Mouse (Mus musculus): Measurements from ENCODE around the gene Pde4dip. TPM values are rescaled to one million over a fixed set of nuclear protein-coding genes. Genes with fewer than 3 reads are reported as not detected.

Gene Pde4dip
- polyA plus RNA-seq, 1 experiment from 2014 or later: 82.1 TPM

GRCm38 (mm10) chr3:97834625-97835024, 53.9 kb downstream of the Pde4dip start:
- ATAC-seq: no peak
- H3K9ac ChIP-seq (replicated peaks; ENCODE audit: low read depth, low read length): no peak overlapping the region
- no peaks in the 10 kb centered on the region for H3K36me3 ChIP-seq (ENCODE audit: control insufficient read depth, insufficient read depth)
- H3K4me3 ChIP-seq (replicated peaks; ENCODE audit: low read length): no peak overlapping the region
- no peaks in the 10 kb centered on the region for H3K27me3 ChIP-seq (replicated peaks; ENCODE audit: control insufficient read depth, insufficient read depth, low read length)
- H3K9me3 ChIP-seq (ENCODE audit: control insufficient read depth, low read length): no peaks in the 10 kb centered on the region
- H3K27ac ChIP-seq (ENCODE audit: low read length): no peak overlapping the region
- WGBS: 20% methylated on average over 1 of the region's 1 CpGs
- H3K4me2 ChIP-seq (ENCODE audit: low read length): no peak overlapping the region
- no peaks in the 10 kb centered on the region for H3K4me1 ChIP-seq (replicated peaks; ENCODE audit: control insufficient read depth, insufficient read depth, low read length)

DNA sequence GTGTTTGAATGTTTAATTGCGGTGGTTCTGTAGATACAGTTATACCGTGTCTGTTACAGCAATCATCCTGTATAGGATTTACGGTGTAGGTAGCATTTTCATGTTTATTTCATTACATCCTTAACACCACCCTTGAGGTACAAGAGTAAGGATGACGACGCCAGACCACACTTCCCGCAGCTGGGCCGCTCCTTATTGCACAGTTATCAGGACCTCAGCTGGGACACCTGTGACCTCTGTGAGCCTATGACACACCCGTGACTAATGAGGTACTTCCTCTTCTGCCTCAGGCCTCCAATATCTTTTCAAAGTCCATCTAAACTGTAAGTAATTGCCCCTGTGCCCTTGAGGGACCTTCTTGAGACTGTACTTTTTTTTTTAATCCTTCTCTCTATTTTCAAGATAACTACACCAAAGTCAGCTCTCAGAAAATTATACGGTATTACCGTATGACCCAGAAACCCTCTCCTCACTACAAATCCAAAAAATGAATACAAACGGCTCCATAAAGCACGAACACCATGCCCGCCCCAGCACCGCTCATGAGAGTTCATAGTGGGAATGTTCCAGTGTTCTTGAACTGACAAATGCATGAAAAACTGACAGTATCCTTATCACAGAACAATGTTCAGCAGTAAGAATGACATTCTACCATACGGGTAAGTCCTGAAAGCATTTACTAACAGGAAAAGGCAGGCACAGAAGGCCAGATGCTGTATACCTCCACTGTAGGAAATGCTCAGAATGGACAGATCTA, 56.8 kb downstream of the Pde4dip start:
- H3K4me1 ChIP-seq (replicated peaks; ENCODE audit: control insufficient read depth, insufficient read depth, low read length): no peaks in the 10 kb centered on the region
- no peak for ATAC-seq
- no peak overlapping the region for H3K9ac ChIP-seq (replicated peaks; ENCODE audit: low read depth, low read length)
- WGBS: 91% methylated on average over 15 of the region's 15 CpGs
- no peak overlapping the region for H3K27ac ChIP-seq (ENCODE audit: low read length)
- no peaks in the 10 kb centered on the region for H3K9me3 ChIP-seq (ENCODE audit: control insufficient read depth, low read length)
- no peak overlapping the region for H3K4me2 ChIP-seq (ENCODE audit: low read length)
- H3K27me3 ChIP-seq (replicated peaks; ENCODE audit: control insufficient read depth, insufficient read depth, low read length): no peaks in the 10 kb centered on the region
- H3K4me3 ChIP-seq (replicated peaks; ENCODE audit: low read length): no peak overlapping the region
- H3K36me3 ChIP-seq (ENCODE audit: control insufficient read depth, insufficient read depth): no peaks in the 10 kb centered on the region

DNA sequence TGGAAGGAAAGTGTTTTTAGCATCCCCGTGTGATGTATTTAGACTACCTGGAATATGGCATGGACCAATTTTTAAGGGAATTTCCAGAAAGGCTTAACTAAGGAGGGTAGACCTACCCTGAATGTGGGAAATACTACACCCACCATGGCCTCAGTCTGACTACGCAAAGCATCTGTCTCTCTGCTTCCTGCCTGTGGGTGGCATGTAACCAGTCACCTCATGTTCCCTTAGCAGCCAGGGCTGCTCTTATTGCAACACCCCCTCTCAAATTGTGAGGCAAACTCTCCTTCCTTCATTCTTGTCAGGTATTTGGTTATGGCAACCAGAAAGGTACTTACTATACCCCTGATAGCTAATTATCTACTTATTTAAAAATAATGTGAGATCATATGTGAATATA, 57.9 kb downstream of the Pde4dip start:
- WGBS: 74% methylated on average over 2 of the region's 2 CpGs
- H3K4me1 ChIP-seq (replicated peaks; ENCODE audit: control insufficient read depth, insufficient read depth, low read length): no peaks in the 10 kb centered on the region
- H3K9me3 ChIP-seq (ENCODE audit: control insufficient read depth, low read length): no peaks in the 10 kb centered on the region
- no peak overlapping the region for H3K9ac ChIP-seq (replicated peaks; ENCODE audit: low read depth, low read length)
- no peak for ATAC-seq
- H3K4me3 ChIP-seq (replicated peaks; ENCODE audit: low read length): no peak overlapping the region
- no peak overlapping the region for H3K27ac ChIP-seq (ENCODE audit: low read length)
- no peaks in the 10 kb centered on the region for H3K36me3 ChIP-seq (ENCODE audit: control insufficient read depth, insufficient read depth)
- H3K4me2 ChIP-seq (ENCODE audit: low read length): no peak overlapping the region
- H3K27me3 ChIP-seq (replicated peaks; ENCODE audit: control insufficient read depth, insufficient read depth, low read length): 0 out of 2 replicates have a peak, but pooled peaks cover 3% of the 10 kb centered on the region

DNA sequence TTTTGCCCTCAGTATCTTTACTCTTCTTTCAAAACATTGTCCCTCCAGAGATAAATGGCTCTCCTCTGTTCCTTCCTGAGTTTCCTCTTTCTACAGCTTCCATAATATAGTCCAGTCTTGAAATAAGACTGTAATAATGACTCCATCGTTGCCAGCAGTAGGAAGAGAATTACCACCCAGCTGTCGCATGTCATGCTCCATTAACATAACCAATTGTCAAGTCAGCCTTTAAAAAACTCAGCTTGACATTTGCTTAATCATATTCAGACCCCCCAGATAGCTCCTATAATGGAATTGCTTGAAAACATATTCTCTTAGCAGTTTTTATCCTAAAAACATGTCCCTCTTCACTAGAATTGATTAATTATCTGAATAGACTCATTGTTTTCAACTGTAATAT, 58.4 kb downstream of the Pde4dip start:
- Histone ChIP-seq H3K4me1 (replicated peaks; ENCODE audit: control insufficient read depth, insufficient read depth, low read length) (peaks cover 1% of the 10 kb centered on the region; the same call in 1 of the 2 replicates), H3K9ac (replicated peaks; ENCODE audit: low read depth, low read length) (no peak overlapping the region), H3K27ac (ENCODE audit: low read length) (no peak overlapping the region), H3K4me2 (ENCODE audit: low read length) (no peak overlapping the region), H3K36me3 (ENCODE audit: control insufficient read depth, insufficient read depth) (no peaks in the 10 kb centered on the region), H3K4me3 (replicated peaks; ENCODE audit: low read length) (no peak overlapping the region), H3K27me3 (replicated peaks; ENCODE audit: control insufficient read depth, insufficient read depth, low read length) (0 out of 2 replicates have a peak, but pooled peaks cover 3% of the 10 kb centered on the region), H3K9me3 (ENCODE audit: control insufficient read depth, low read length) (no peaks in the 10 kb centered on the region)
- WGBS: 43% methylated on average over 2 of the region's 2 CpGs
- no peak for ATAC-seq

DNA sequence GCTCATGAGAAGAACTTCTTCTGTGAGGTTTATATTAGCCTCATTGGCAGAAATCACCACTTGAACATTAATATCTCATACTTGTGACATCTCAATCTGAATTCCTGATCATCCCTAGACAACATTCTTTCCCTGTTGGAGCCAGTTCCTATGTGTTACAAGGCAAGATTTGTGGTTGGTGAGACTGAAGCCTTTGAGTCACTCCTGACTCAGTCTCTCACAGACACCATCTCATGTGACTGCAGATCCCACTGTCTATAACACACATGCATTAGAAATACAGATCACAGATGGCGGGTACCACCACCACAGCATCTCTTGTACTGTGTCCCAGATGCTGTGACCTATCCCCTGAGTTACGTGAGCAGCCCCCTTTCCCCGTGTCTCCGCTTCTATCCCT, 60.2 kb downstream of the Pde4dip start:
- Histone ChIP-seq H3K4me3 (replicated peaks; ENCODE audit: low read length) (no peak overlapping the region), H3K36me3 (ENCODE audit: control insufficient read depth, insufficient read depth) (no peaks in the 10 kb centered on the region), H3K9me3 (ENCODE audit: control insufficient read depth, low read length) (no peaks in the 10 kb centered on the region), H3K4me1 (replicated peaks; ENCODE audit: control insufficient read depth, insufficient read depth, low read length) (peaks cover 12% of the 10 kb centered on the region), H3K27me3 (replicated peaks; ENCODE audit: control insufficient read depth, insufficient read depth, low read length) (0 out of 2 replicates have a peak, but pooled peaks cover 6% of the 10 kb centered on the region), H3K9ac (replicated peaks; ENCODE audit: low read depth, low read length) (no peak overlapping the region), H3K4me2 (ENCODE audit: low read length) (no peak overlapping the region), H3K27ac (ENCODE audit: low read length) (no peak overlapping the region)
- whole genome bisulfite sequencing: 96% methylated on average over 4 of the region's 4 CpGs
- ATAC-seq: no peak

DNA sequence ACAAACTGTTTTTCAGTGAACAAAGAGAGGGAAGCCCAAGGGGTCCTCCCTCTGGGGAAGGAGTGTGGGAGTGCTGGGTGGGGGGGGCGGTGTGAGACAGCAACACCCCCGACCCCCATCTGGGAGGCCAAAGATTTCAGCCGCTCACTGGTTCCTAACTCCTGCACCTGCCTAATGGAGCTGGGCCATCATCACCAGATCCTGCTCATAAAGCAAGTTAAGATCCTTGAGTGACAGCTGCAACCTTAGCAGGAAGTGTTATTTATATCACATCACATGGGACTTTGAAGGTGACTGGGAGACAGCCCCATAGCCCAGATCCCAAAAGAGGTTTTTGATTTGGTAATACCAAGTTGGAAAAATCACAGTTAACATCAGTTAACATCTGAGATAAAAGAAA, 63.3 kb downstream of the Pde4dip start:
- Histone ChIP-seq H3K27ac (ENCODE audit: low read length) (no peak overlapping the region), H3K9me3 (ENCODE audit: control insufficient read depth, low read length) (no peaks in the 10 kb centered on the region), H3K9ac (replicated peaks; ENCODE audit: low read depth, low read length) (no peak overlapping the region), H3K4me2 (ENCODE audit: low read length) (no peak overlapping the region), H3K36me3 (ENCODE audit: control insufficient read depth, insufficient read depth) (no peaks in the 10 kb centered on the region), H3K4me1 (replicated peaks; ENCODE audit: control insufficient read depth, insufficient read depth, low read length) (peaks cover 12% of the 10 kb centered on the region), H3K27me3 (replicated peaks; ENCODE audit: control insufficient read depth, insufficient read depth, low read length) (0 out of 2 replicates have a peak, but pooled peaks cover 6% of the 10 kb centered on the region), H3K4me3 (replicated peaks; ENCODE audit: low read length) (no peak overlapping the region)
- 23% methylated on average over 3 of the region's 3 CpGs for WGBS
- ATAC-seq: no peak

DNA sequence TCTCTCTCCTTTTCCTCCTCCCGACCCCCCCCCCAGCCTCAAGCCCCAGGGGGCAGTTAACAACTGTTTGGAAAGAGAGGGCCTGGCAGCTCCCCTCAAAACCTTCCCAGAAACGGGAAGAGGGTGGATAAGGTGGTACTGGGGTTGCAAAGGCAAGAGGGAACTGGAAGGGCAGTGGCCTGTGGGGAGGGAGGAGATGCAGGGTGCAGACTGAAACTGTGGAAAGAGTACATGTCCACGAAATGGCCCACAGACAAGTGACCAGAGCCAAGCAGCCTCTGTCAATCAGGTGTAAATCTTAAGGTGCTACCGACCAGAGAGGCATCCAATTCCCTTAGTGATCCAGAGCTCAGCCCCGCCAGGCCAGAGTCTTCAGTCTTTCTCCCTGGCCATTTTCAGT, 63.8 kb downstream of the Pde4dip start:
- WGBS: 7% methylated on average over 4 of the region's 5 CpGs
- Histone ChIP-seq H3K36me3 (ENCODE audit: control insufficient read depth, insufficient read depth) (no peaks in the 10 kb centered on the region), H3K27ac (ENCODE audit: low read length) (no peak overlapping the region), H3K4me2 (ENCODE audit: low read length) (peak overlapping the region; percentile 71), H3K9ac (replicated peaks; ENCODE audit: low read depth, low read length) (no peak overlapping the region), H3K4me3 (replicated peaks; ENCODE audit: low read length) (no peak overlapping the region), H3K9me3 (ENCODE audit: control insufficient read depth, low read length) (no peaks in the 10 kb centered on the region), H3K27me3 (replicated peaks; ENCODE audit: control insufficient read depth, insufficient read depth, low read length) (0 out of 2 replicates have a peak, but pooled peaks cover 6% of the 10 kb centered on the region), H3K4me1 (replicated peaks; ENCODE audit: control insufficient read depth, insufficient read depth, low read length) (peaks cover 12% of the 10 kb centered on the region)
- no peak for ATAC-seq

GRCm38 (mm10) chr3:97824011-97824711, 64.3 kb downstream of the Pde4dip start:
- ATAC-seq: peak; percentile 38; the same call in 1 of the 2 replicates
- Histone ChIP-seq H3K4me2 (ENCODE audit: low read length) (peak overlapping the region; percentile 71), H3K36me3 (ENCODE audit: control insufficient read depth, insufficient read depth) (no peaks in the 10 kb centered on the region), H3K9ac (replicated peaks; ENCODE audit: low read depth, low read length) (peak overlapping the region; percentile 32; the same call in 1 of the 2 replicates), H3K27me3 (replicated peaks; ENCODE audit: control insufficient read depth, insufficient read depth, low read length) (0 out of 2 replicates have a peak, but pooled peaks cover 6% of the 10 kb centered on the region), H3K4me3 (replicated peaks; ENCODE audit: low read length) (peak overlapping the region; percentile 38), H3K4me1 (replicated peaks; ENCODE audit: control insufficient read depth, insufficient read depth, low read length) (peaks cover 12% of the 10 kb centered on the region), H3K9me3 (ENCODE audit: control insufficient read depth, low read length) (no peaks in the 10 kb centered on the region), H3K27ac (ENCODE audit: low read length) (no peak overlapping the region)
- WGBS: 1% methylated on average over 28 of the region's 29 CpGs

DNA sequence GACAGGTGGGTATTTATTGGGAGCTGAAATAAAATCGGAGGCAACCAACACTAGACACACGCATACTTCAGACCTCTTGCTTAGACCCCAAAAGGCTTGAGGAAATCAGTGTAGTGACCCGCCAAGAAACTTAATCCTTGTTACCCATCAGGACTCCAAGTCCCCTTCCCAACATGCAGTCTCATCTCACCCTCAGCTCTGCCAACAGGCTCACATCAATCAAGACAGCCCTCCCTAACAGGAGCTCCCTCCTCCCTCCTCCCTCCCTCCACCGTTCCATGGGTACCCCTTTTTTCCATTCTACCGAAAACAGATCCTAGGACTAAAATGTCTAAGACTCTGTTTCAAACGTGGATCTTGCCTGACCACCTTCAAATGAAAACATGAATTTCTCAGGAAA, 65.1 kb downstream of the Pde4dip start:
- 25% methylated on average over 6 of the region's 6 CpGs for WGBS
- ATAC-seq: no peak
- Histone ChIP-seq H3K27ac (ENCODE audit: low read length) (no peak overlapping the region), H3K4me3 (replicated peaks; ENCODE audit: low read length) (no peak overlapping the region), H3K4me2 (ENCODE audit: low read length) (no peak overlapping the region), H3K9me3 (ENCODE audit: control insufficient read depth, low read length) (no peaks in the 10 kb centered on the region), H3K9ac (replicated peaks; ENCODE audit: low read depth, low read length) (no peak overlapping the region), H3K36me3 (ENCODE audit: control insufficient read depth, insufficient read depth) (no peaks in the 10 kb centered on the region), H3K4me1 (replicated peaks; ENCODE audit: control insufficient read depth, insufficient read depth, low read length) (peaks cover 12% of the 10 kb centered on the region), H3K27me3 (replicated peaks; ENCODE audit: control insufficient read depth, insufficient read depth, low read length) (0 out of 2 replicates have a peak, but pooled peaks cover 6% of the 10 kb centered on the region)

Measured in forebrain, embryonic 16.5 days (tissue).